Mouse (Mus musculus): ENCODE results near the gene Ankrd11. TPM values are rescaled to one million over a fixed set of nuclear protein-coding genes. Genes with fewer than 3 reads are reported as not detected.
"Not testable (repeated sequence)": the region's sequence is repeated elsewhere in the genome, so short reads cannot be mapped to it uniquely, and the experiment has no call there.

Ankrd11 gene
- total RNA-seq (2021), result 10 to 100 TPM; 47.4 to 55.4 TPM
- long read RNA-seq, experiment 1, partial matches to known transcripts, result 8 of 14 reads
- long read RNA-seq, experiment 1, other reads (novel, unspliced or antisense), result 6 of 14 reads
- long read RNA-seq, experiment 2, partial matches to known transcripts, result 19 of 29 reads
- long read RNA-seq, experiment 2, other reads (novel, unspliced or antisense), result 8 of 29 reads

- peak; percentile 99 for DNase-seq
- intact Hi-C loops (cut with DNase I), result loop anchor here (5.0 kb wide), 1 partner anchor 135 kb away; no protein-coding TSS in a partner anchor
Measured at GRCm38 (mm10) chr8:123042158-123042973, at the start of gene Ankrd11. TSS of gene Ankrd11 (minus strand) at chr8:123042277.

- intact Hi-C loops (cut with DNase I), result loop anchor here (10.0 kb wide), 1 partner anchor 592 kb away; no protein-coding TSS in a partner anchor
- DNase-seq, result no peak
Measured at GRCm38 (mm10) chr8:123087289-123087688, 45.2 kb upstream of the Ankrd11 start.

GRCm38 (mm10) chr8:123083610-123084009 lies 41.5 kb upstream of the Ankrd11 start:
- intact Hi-C loops (cut with DNase I), result loop anchor here (10.0 kb wide), 1 partner anchor 589 kb away; no protein-coding TSS in a partner anchor
- no peak for DNase-seq

GRCm38 (mm10) chr8:123082993-123083392 lies 40.9 kb upstream of the Ankrd11 start:
- intact Hi-C loops (cut with DNase I), result loop anchor here (10.0 kb wide), 1 partner anchor 588 kb away; no protein-coding TSS in a partner anchor
- DNase-seq, result no peak

GRCm38 (mm10) chr8:123077213-123077612 lies 35.1 kb upstream of the Ankrd11 start:
- intact Hi-C loops (cut with DNase I), result loop anchor here (10.0 kb wide), 1 partner anchor 482 kb away; no protein-coding TSS in a partner anchor
- DNase-seq, result no peak

GRCm38 (mm10) chr8:123071176-123071575 lies 29.1 kb upstream of the Ankrd11 start:
- DNase-seq, result no peak
- intact Hi-C loops (cut with DNase I), result loop anchor here (10.0 kb wide), 1 partner anchor 476 kb away; no protein-coding TSS in a partner anchor

- no peak for DNase-seq
- intact Hi-C loops (cut with DNase I), result no loop called here
Measured at GRCm38 (mm10) chr8:123066101-123066683, 24.1 kb upstream of the Ankrd11 start.

GRCm38 (mm10) chr8:123065214-123066100 lies 23.4 kb upstream of the Ankrd11 start:
- DNase-seq, result peak; percentile 92 to 94
- intact Hi-C loops (cut with DNase I), result loop anchor here (2.0 kb wide), 1 partner anchor 159 kb away; no protein-coding TSS in a partner anchor

- intact Hi-C loops (cut with DNase I), result loop anchor here (2.0 kb wide), 1 partner anchor 158 kb away; no protein-coding TSS in a partner anchor
- DNase-seq, result no peak
Measured at GRCm38 (mm10) chr8:123064809-123065213, 22.7 kb upstream of the Ankrd11 start.

- DNase-seq, result no peak
- intact Hi-C loops (cut with DNase I), result loop anchor here (2.0 kb wide), 1 partner anchor 157 kb away; no protein-coding TSS in a partner anchor
Measured at GRCm38 (mm10) chr8:123064072-123064471, 22.0 kb upstream of the Ankrd11 start.

GRCm38 (mm10) chr8:123062721-123063120 lies 20.6 kb upstream of the Ankrd11 start, which contains the start of gene Spg7:
TSS of gene Spg7 (plus strand) at chr8:123062942.
- intact Hi-C loops (cut with DNase I), result no loop called here
- DNase-seq, result no peak

GRCm38 (mm10) chr8:123051458-123051857 lies 9.4 kb upstream of the Ankrd11 start:
- intact Hi-C loops (cut with DNase I), result no loop called here

GRCm38 (mm10) chr8:123048402-123048801 lies 6.3 kb upstream of the Ankrd11 start:
- no peak for DNase-seq
- intact Hi-C loops (cut with DNase I), result no loop called here

More at GRCm38 (mm10) chr8:123051458-123051857, 9.4 kb upstream of the Ankrd11 start:
- DNase-seq, result no peak

GRCm38 (mm10) chr8:123047827-123048226 lies 5.8 kb upstream of the Ankrd11 start:
- intact Hi-C loops (cut with DNase I), result no loop called here
- no peak for DNase-seq

- intact Hi-C loops (cut with DNase I), result no loop called here
- no peak for DNase-seq
Measured at GRCm38 (mm10) chr8:123046706-123047105, 4.6 kb upstream of the Ankrd11 start.

GRCm38 (mm10) chr8:123044743-123045425 lies 2.8 kb upstream of the Ankrd11 start:
- not testable (repeated sequence) for DNase-seq
- intact Hi-C loops (cut with DNase I), result loop anchor here (5.0 kb wide), 1 partner anchor 138 kb away; no protein-coding TSS in a partner anchor

GRCm38 (mm10) chr8:123043941-123044340 lies 1.9 kb upstream of the Ankrd11 start:
- intact Hi-C loops (cut with DNase I), result loop anchor here (5.0 kb wide), 1 partner anchor 137 kb away; no protein-coding TSS in a partner anchor
- no peak for DNase-seq

GRCm38 (mm10) chr8:123042974-123043625 lies 1.0 kb upstream of the Ankrd11 start:
- intact Hi-C loops (cut with DNase I), result loop anchor here (5.0 kb wide), 1 partner anchor 136 kb away; no protein-coding TSS in a partner anchor

More at GRCm38 (mm10) chr8:123042974-123043625, 1.0 kb upstream of the Ankrd11 start:
- no peak for DNase-seq

Data from gastrocnemius, postnatal 36 days (tissue).